Mouse (Mus musculus) CH12.LX (cell line): ENCODE measurements at regions not wholly inside any gene's neighbourhood (a gene's known extent, or its start where the extent isn't known, plus 50 kb on each side); places are given as distances from the start of the nearest gene placed in this dataset.

ENCODE experiments used
- DNase-seq: peaks from one replicate; pipeline ENCODE4 v3.0.0-alpha.2; 2013; ENCODE audit errors: extremely low read depth
- H3K27ac ChIP-seq: 2 replicates; pipeline ENCODE4 v1.5.1; 2012; ENCODE audit warnings: low read depth, mild to moderate bottlenecking, control low read depth, moderate library complexity; ENCODE audit not compliant: insufficient read depth
- H3K27me3 ChIP-seq: replicated peaks from 2 replicates; pipeline ENCODE3; 2012; ENCODE audit warnings: inconsistent platforms
- H3K36me3 ChIP-seq, 2 experiments: replicated peaks in 1 of 2; 2 replicates each; pipeline versions ENCODE3 to v1.6.1; 2012; ENCODE audit warnings: inconsistent platforms in 1 of 2, low read length in 1 of 2, mild to moderate bottlenecking in 1 of 2, mixed read lengths in 1 of 2, moderate library complexity in 1 of 2; ENCODE audit not compliant: control insufficient read depth in 1 of 2, insufficient read depth in 1 of 2
- H3K4me1 ChIP-seq, 2 experiments: 2 replicates each; pipeline ENCODE4 v1.6.1; 2012; ENCODE audit warnings: inconsistent platforms in 1 of 2, moderate library complexity in 1 of 2; ENCODE audit not compliant: insufficient read depth in 2 of 2, control insufficient read depth in 1 of 2
- H3K4me2 ChIP-seq: 2 replicates; pipeline ENCODE4 v1.6.1; 2012; ENCODE audit warnings: low read depth, mild to moderate bottlenecking, control low read depth; ENCODE audit not compliant: poor library complexity, insufficient read depth, severe bottlenecking
- H3K4me3 ChIP-seq, 3 experiments: fragments of 150-350 bp in 1 of 3; sonication (generic) in 1 of 3; replicated peaks in 1 of 3; 2 replicates each; pipeline versions ENCODE3 to v1.5.1; 2011 to 2012; ENCODE audit warnings: low read depth in 2 of 3, low read length in 2 of 3, mild to moderate bottlenecking in 2 of 3, moderate library complexity in 2 of 3, control low read depth in 1 of 3, improper control_type of control experiment in 1 of 3, inconsistent platforms in 1 of 3, mixed read lengths in 1 of 3; ENCODE audit not compliant: poor library complexity in 1 of 3
- H3K79me2 ChIP-seq: replicated peaks from 2 replicates; pipeline ENCODE4 v1.6.1; 2012; ENCODE audit warnings: mild to moderate bottlenecking, moderate library complexity; ENCODE audit not compliant: control insufficient read depth, poor library complexity, insufficient read depth, severe bottlenecking; ENCODE audit errors: extremely low read depth
- H3K9ac ChIP-seq: 2 replicates; pipeline ENCODE4 v1.6.1; 2012; ENCODE audit warnings: low read depth, mild to moderate bottlenecking, control low read depth, moderate library complexity; ENCODE audit not compliant: insufficient read depth
- H3K9me3 ChIP-seq: replicated peaks from 2 replicates; pipeline ENCODE3; 2012; ENCODE audit warnings: low read length, inconsistent platforms, mixed read lengths
- CTCF ChIP-seq, 2 experiments: IDR thresholded peaks in 1 of 2; conservative IDR thresholded peaks in 1 of 2; 2 replicates each; pipeline ENCODE4 v1.5.1; 2011 to 2012; ENCODE audit warnings: low read depth in 2 of 2, low read length in 2 of 2, improper control_type of control experiment in 1 of 2, inconsistent platforms in 1 of 2, mild to moderate bottlenecking in 1 of 2, moderate library complexity in 1 of 2
- E2F4 ChIP-seq: IDR thresholded peaks from 2 replicates; pipeline ENCODE4 v1.6.1; 2011; ENCODE audit warnings: low read depth, low read length, improper control_type of control experiment; ENCODE audit not compliant: insufficient replicate concordance
- ELF1 ChIP-seq: IDR thresholded peaks from 2 replicates; pipeline ENCODE4 v1.6.1; 2014; ENCODE audit warnings: low read depth, mild to moderate bottlenecking, inconsistent platforms, low read length, improper control_type of control experiment
- HCFC1 ChIP-seq: IDR thresholded peaks from 2 replicates; pipeline ENCODE4 v1.6.1; 2012; ENCODE audit warnings: low read depth, mild to moderate bottlenecking, inconsistent platforms, low read length, improper control_type of control experiment
- JUN ChIP-seq: IDR thresholded peaks from 2 replicates; pipeline ENCODE4 v1.6.1; 2011; ENCODE audit warnings: low read depth, mild to moderate bottlenecking, low read length, improper control_type of control experiment, moderate library complexity; ENCODE audit not compliant: insufficient read depth
- JUND ChIP-seq: conservative IDR thresholded peaks from 2 replicates; pipeline ENCODE4 v1.6.1; 2011; ENCODE audit warnings: low read depth, low read length, improper control_type of control experiment
- MAX ChIP-seq: IDR thresholded peaks from 2 replicates; pipeline ENCODE4 v1.6.1; 2011; ENCODE audit warnings: low read length, improper control_type of control experiment
- MAZ ChIP-seq: IDR thresholded peaks from 2 replicates; pipeline ENCODE4 v1.6.1; 2012; ENCODE audit warnings: low read depth, mild to moderate bottlenecking, inconsistent platforms, low read length, improper control_type of control experiment, moderate library complexity
- PAX5 ChIP-seq: IDR thresholded peaks from 2 replicates; pipeline ENCODE4 v1.6.1; 2012; ENCODE audit warnings: low read length, inconsistent platforms, mixed read lengths
- RAD21 ChIP-seq: IDR thresholded peaks from 2 replicates; pipeline ENCODE4 v1.6.1; 2011; ENCODE audit warnings: low read depth, mild to moderate bottlenecking, low read length, improper control_type of control experiment, moderate library complexity
- RCOR1 ChIP-seq: conservative IDR thresholded peaks from 2 replicates; pipeline ENCODE4 v1.6.1; 2012; ENCODE audit warnings: low read depth, mild to moderate bottlenecking, inconsistent platforms, low read length, improper control_type of control experiment
- SIN3A ChIP-seq: IDR thresholded peaks from 2 replicates; pipeline ENCODE4 v1.6.1; 2012; ENCODE audit warnings: low read length, improper control_type of control experiment, inconsistent platforms
- TBP ChIP-seq: conservative IDR thresholded peaks from 2 replicates; pipeline ENCODE4 v1.6.1; 2011; ENCODE audit warnings: low read depth, low read length, improper control_type of control experiment
- UBTF ChIP-seq: IDR thresholded peaks from 2 replicates; pipeline ENCODE4 v1.6.1; 2012; ENCODE audit warnings: low read depth, mild to moderate bottlenecking, inconsistent platforms, low read length, improper control_type of control experiment, moderate library complexity
- USF1 ChIP-seq: IDR thresholded peaks from 2 replicates; pipeline ENCODE4 v1.6.1; 2014; ENCODE audit warnings: low read depth, mild to moderate bottlenecking, inconsistent platforms, low read length, improper control_type of control experiment
- USF2 ChIP-seq: conservative IDR thresholded peaks from 2 replicates; pipeline ENCODE4 v1.6.1; 2011; ENCODE audit warnings: low read depth, low read length, improper control_type of control experiment
- ZC3H11A ChIP-seq: IDR thresholded peaks from 2 replicates; pipeline ENCODE4 v1.6.1; 2012; ENCODE audit warnings: low read depth, mild to moderate bottlenecking, inconsistent platforms, low read length, improper control_type of control experiment
- ZMIZ1 ChIP-seq: IDR thresholded peaks from 2 replicates; pipeline ENCODE4 v1.6.1; 2012; ENCODE audit warnings: low read depth, mild to moderate bottlenecking, inconsistent platforms, low read length, improper control_type of control experiment
- dilution Hi-C: fragments of 300-500 bp; cut with MboI; formaldehyde crosslinking; loops from 2 replicates; pipeline ENCODE4 v1.14.3; 2020; ENCODE audit warnings: low sequenced_read_pairs; ENCODE audit not compliant: extremely low pct_unique_long_range_greater_than_20kb, extremely low pct_ligation_motif_present
- in situ Hi-C: fragments of 300-500 bp; cut with MboI; formaldehyde crosslinking; loops from 3 replicates; pipeline ENCODE4 v1.14.3; 2019; ENCODE audit warnings: low sequenced_read_pairs, low pct_ligation_motif_present, low pct_unique_long_range_greater_than_20kb, mixed read lengths

- H3K4me3 ChIP-seq, result no peak overlapping the region
- H3K36me3 ChIP-seq, result no peaks in the 10 kb centered on the region
- H3K27ac ChIP-seq, result no peak overlapping the region
- no peaks in the 10 kb centered on the region for H3K27me3 ChIP-seq
- DNase-seq, result no peak
- no peaks in the 10 kb centered on the region for H3K4me1 ChIP-seq
- no peak overlapping the region for H3K9ac ChIP-seq
- H3K4me2 ChIP-seq, result no peak overlapping the region
- in situ Hi-C loops, result no loop called here
- no peak for TF ChIP-seq ELF1
- no peak for TF ChIP-seq UBTF
- TF ChIP-seq PAX5, result no peak
- no peak for TF ChIP-seq JUND
- TF ChIP-seq MAZ, result no peak
- no peak for TF ChIP-seq MAX
- no peak for TF ChIP-seq ZMIZ1
- TF ChIP-seq CTCF (conservative IDR thresholded peaks at IDR 0.05 in 1 of 2, IDR thresholded peaks at IDR 0.05 in 1 of 2; ENCODE audit: low read depth in 2 of 2, low read length in 2 of 2), result no peak
- TF ChIP-seq TBP, result no peak
- TF ChIP-seq USF2, result no peak
- no peak for TF ChIP-seq ZC3H11A
- TF ChIP-seq HCFC1, result no peak
- no peak for TF ChIP-seq RCOR1
- TF ChIP-seq JUN, result no peak
- TF ChIP-seq E2F4, result no peak
- TF ChIP-seq RAD21, result no peak
- no peak for TF ChIP-seq SIN3A
- no peaks in the 10 kb centered on the region for H3K9me3 ChIP-seq
- no peaks in the 10 kb centered on the region for H3K79me2 ChIP-seq
- dilution Hi-C loops, result no loop called here
Measured at GRCm38 (mm10) chr6:41163491-41163890, 128.2 kb upstream of the 2210010C04Rik start.

GRCm38 (mm10) chr6:41161693-41162092, 126.4 kb upstream of the 2210010C04Rik start:
- Histone ChIP-seq H3K9me3 (no peaks in the 10 kb centered on the region), H3K27me3 (no peaks in the 10 kb centered on the region), H3K79me2 (no peaks in the 10 kb centered on the region), H3K4me2 (no peak overlapping the region), H3K36me3 (no peaks in the 10 kb centered on the region), H3K27ac (no peak overlapping the region), H3K9ac (no peak overlapping the region), H3K4me3 (no peak overlapping the region), H3K4me1 (no peaks in the 10 kb centered on the region)
- no peak for TF ChIP-seq RCOR1
- no peak for TF ChIP-seq USF1
- in situ Hi-C loops, result no loop called here
- dilution Hi-C loops, result no loop called here
- no peak for DNase-seq
